Mouse (Mus musculus) midbrain, embryonic 11.5 days (tissue): ENCODE measurements at regions not wholly inside any gene's neighbourhood (a gene's known extent, or its start where the extent isn't known, plus 50 kb on each side); places are given as distances from the start of the nearest gene placed in this dataset.
A peak's percentile ranks its signal among the peaks of the same experiment; 100 is the strongest.

Source experiments
- ATAC-seq: fragments of 200-750 bp; cut with Nextera tagmentation; 2 replicates; pipeline ENCODE4 v1.8.0; 2017; ENCODE audit warnings: moderate TSS enrichment, moderate library complexity; ENCODE audit not compliant: low FRiP score
- DNase-seq: peaks from one replicate; pipeline ENCODE4 v3.0.0; 2015; ENCODE audit warnings: low spot score; ENCODE audit errors: missing footprints
- H3K27ac ChIP-seq: fragments of 300-500 bp; sonication (generic); 2 replicates; pipeline ENCODE4 v1.5.1; 2014; ENCODE audit warnings: low read depth, low read length
- H3K27me3 ChIP-seq: fragments of 300-500 bp; sonication (generic); 2 replicates; pipeline ENCODE4 v1.6.1; 2014; ENCODE audit warnings: mild to moderate bottlenecking, low read length, moderate library complexity, mixed read lengths; ENCODE audit not compliant: control insufficient read depth, insufficient read depth
- H3K36me3 ChIP-seq: fragments of 300-500 bp; sonication (generic); 2 replicates; pipeline ENCODE4 v1.6.1; 2014; ENCODE audit warnings: mild to moderate bottlenecking, low read length, moderate library complexity, mixed read lengths; ENCODE audit not compliant: control insufficient read depth, insufficient read depth
- H3K4me1 ChIP-seq: fragments of 300-500 bp; sonication (generic); 2 replicates; pipeline ENCODE4 v1.6.1; 2014; ENCODE audit warnings: low read length; ENCODE audit not compliant: control insufficient read depth, insufficient read depth
- H3K4me2 ChIP-seq: fragments of 300-500 bp; sonication (generic); 2 replicates; pipeline ENCODE4 v1.6.1; 2014; ENCODE audit warnings: mild to moderate bottlenecking, moderate library complexity
- H3K4me3 ChIP-seq: fragments of 300-500 bp; sonication (generic); 2 replicates; pipeline ENCODE4 v1.5.1; 2014; ENCODE audit warnings: low read depth, low read length
- H3K9ac ChIP-seq: fragments of 300-500 bp; sonication (generic); 2 replicates; pipeline ENCODE4 v1.6.1; 2014; ENCODE audit warnings: low read length
- H3K9me3 ChIP-seq: fragments of 300-500 bp; sonication (generic); 2 replicates; pipeline ENCODE4 v1.6.1; 2016; ENCODE audit warnings: low read length; ENCODE audit not compliant: control insufficient read depth
- WGBS: fragments of 180-500 bp; shearing (Covaris S2); extraction: QIAGEN DNeasy Blood & Tissue Kit; methylation state at CpG from one replicate; pipeline ENCODE4 v1.1.7; 2014; 5-methylcytosine and 5-hydroxymethylcytosine counted together

DNA sequence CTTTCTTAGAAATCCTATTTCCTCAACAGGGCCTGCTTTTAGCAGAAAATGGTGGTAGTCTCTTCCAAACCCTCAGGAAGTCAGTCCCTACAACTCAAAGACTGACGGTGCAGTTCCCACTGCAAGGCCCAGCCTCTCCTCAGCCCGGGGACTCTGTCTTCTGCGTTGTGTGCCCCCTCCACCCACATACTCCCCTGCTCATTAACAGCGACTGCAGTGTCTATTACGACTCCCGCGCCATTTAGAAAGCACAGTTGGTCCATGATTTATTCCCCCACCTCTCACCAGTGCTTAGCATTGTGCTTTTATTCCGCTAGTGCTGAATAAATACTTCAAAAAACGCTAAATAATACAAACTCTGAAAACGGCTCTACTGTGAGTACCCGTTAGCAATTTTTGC is 230.9 kb upstream of the Hes1 start:
- Histone ChIP-seq H3K27ac (no peak overlapping the region), H3K4me1 (peaks cover 20% of the 10 kb centered on the region), H3K27me3 (peaks cover 17% of the 10 kb centered on the region; the same call in 1 of the 2 replicates), H3K4me2 (no peak overlapping the region), H3K36me3 (no peaks in the 10 kb centered on the region), H3K9me3 (no peaks in the 10 kb centered on the region), H3K9ac (no peak overlapping the region), H3K4me3 (no peak overlapping the region)
- no peak for DNase-seq
- ATAC-seq = no peak
- 84% methylated on average over 11 of the region's 11 CpGs for WGBS

GRCm38 (mm10) chr16:29833875-29834274 is 230.3 kb upstream of the Hes1 start:
- Histone ChIP-seq H3K9ac (no peak overlapping the region), H3K4me3 (no peak overlapping the region), H3K4me2 (no peak overlapping the region), H3K4me1 (peaks cover 20% of the 10 kb centered on the region), H3K9me3 (no peaks in the 10 kb centered on the region), H3K27ac (no peak overlapping the region), H3K27me3 (peaks cover 20% of the 10 kb centered on the region; the same call in 1 of the 2 replicates), H3K36me3 (no peaks in the 10 kb centered on the region)
- WGBS = 66% methylated on average over 6 of the region's 6 CpGs
- DNase-seq (no peak), ATAC-seq (no peak)

GRCm38 (mm10) chr16:29834669-29835068 is 229.5 kb upstream of the Hes1 start:
- no peaks in the 10 kb centered on the region for H3K36me3 ChIP-seq
- 33% methylated on average over 6 of the region's 6 CpGs for WGBS
- peaks cover 23% of the 10 kb centered on the region for H3K27me3 ChIP-seq
- H3K9ac ChIP-seq = no peak overlapping the region
- no peaks in the 10 kb centered on the region for H3K9me3 ChIP-seq
- H3K27ac ChIP-seq = no peak overlapping the region
- no peak overlapping the region for H3K4me2 ChIP-seq
- H3K4me3 ChIP-seq = no peak overlapping the region
- DNase-seq = no peak
- peaks cover 20% of the 10 kb centered on the region for H3K4me1 ChIP-seq
- no peak for ATAC-seq

DNA sequence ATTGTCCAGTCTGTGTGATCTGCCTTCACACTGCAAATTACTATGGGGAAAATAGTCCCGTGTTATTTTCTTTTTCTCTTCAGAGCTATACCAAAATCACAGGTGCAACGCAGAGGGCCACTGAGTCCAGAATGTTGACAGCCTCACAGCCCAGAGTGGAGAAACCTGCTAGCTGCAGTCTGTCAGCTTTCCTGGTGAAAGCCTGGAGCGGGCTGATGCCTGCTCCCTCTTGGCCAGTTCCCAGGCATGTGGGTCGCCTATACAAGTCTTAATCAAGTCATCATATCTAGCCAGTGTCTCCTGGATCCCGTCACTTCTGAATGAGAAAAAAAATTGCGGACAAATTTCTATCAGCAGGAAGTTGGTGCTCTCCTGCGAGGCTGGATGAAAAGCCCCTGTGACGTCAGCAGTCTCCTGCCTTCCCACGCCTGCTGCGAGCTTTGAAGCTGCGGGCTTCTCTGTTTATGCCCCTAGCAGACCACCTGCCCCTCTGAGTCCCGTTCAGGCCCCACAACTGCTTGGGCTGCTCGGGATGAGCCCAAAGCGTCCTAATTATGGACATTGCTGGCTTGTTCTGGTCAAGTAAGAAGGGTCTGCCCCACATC is 227.1 kb upstream of the Hes1 start:
- Histone ChIP-seq H3K36me3 (no peaks in the 10 kb centered on the region), H3K4me2 (peak overlapping the region; percentile 52), H3K4me3 (peak overlapping the region; percentile 17), H3K27me3 (peaks cover 44% of the 10 kb centered on the region), H3K9me3 (no peaks in the 10 kb centered on the region), H3K27ac (no peak overlapping the region), H3K9ac (peak overlapping the region; percentile 36; the same call in 1 of the 2 replicates), H3K4me1 (peaks cover 20% of the 10 kb centered on the region)
- 8% methylated on average over 14 of the region's 14 CpGs for WGBS
- ATAC-seq (peak; percentile 75), DNase-seq (peak; percentile 94)

GRCm38 (mm10) chr16:29837874-29838273 is 226.3 kb upstream of the Hes1 start:
- Histone ChIP-seq H3K9ac (no peak overlapping the region), H3K27me3 (peaks cover 51% of the 10 kb centered on the region), H3K9me3 (no peaks in the 10 kb centered on the region), H3K36me3 (no peaks in the 10 kb centered on the region), H3K4me2 (peak overlapping the region; percentile 52), H3K27ac (no peak overlapping the region), H3K4me1 (peaks cover 20% of the 10 kb centered on the region), H3K4me3 (no peak overlapping the region)
- ATAC-seq (no peak; the same call in 1 of the 2 replicates), DNase-seq (peak; percentile 90)
- WGBS = 21% methylated on average over 5 of the region's 5 CpGs

DNA sequence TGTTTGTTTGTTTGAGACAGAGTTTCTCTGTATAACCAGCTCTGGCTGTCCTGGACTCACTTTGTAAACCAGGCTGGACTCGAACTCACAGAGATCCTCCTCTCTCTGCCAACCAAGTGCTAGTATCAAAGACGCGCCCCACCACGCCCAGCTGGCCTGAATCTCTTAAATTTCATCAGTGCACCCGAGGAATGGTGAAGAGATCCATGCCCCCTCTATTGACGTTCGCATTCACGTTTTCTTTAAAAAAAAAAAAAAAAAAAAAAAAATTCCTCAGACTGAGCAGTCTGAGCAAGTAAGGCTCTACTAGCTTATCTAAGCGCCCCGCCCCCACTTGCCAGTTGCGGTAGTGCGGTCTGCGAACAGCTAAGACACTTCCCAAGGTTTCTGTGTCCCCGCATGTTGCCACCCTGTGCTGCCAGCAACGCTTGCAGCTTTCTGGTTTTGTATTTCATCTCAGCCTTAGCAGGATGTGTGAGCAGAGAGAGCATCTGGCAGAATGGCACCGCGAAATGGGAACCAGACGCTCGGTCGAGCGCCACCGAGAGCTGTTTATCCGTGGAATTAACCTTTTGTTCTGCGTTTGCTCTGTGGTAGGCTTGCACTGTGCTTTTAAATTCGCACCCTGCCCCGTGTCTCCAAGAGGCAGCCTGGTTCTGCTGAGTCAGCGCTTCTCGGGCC is 225.1 kb upstream of the Hes1 start:
- H3K27ac ChIP-seq = no peak overlapping the region
- peaks cover 58% of the 10 kb centered on the region for H3K27me3 ChIP-seq
- peak; percentile 47; the same call in 1 of the 2 replicates for ATAC-seq

GRCm38 (mm10) chr16:29839662-29840001 is 224.6 kb upstream of the Hes1 start:
- no peak overlapping the region for H3K9ac ChIP-seq
- DNase-seq (no peak), ATAC-seq (no peak)
- H3K4me2 ChIP-seq = peak overlapping the region; percentile 29
- peaks cover 15% of the 10 kb centered on the region for H3K4me1 ChIP-seq
- H3K4me3 ChIP-seq = no peak overlapping the region; the same call in 1 of the 2 replicates
- 16% methylated on average over 6 of the region's 6 CpGs for WGBS
- peaks cover 62% of the 10 kb centered on the region for H3K27me3 ChIP-seq
- no peaks in the 10 kb centered on the region for H3K36me3 ChIP-seq
- no peaks in the 10 kb centered on the region for H3K9me3 ChIP-seq
- H3K27ac ChIP-seq = no peak overlapping the region

More for the DNA sequence above, 225.1 kb upstream of the Hes1 start:
- 8% methylated on average over 28 of the region's 28 CpGs for WGBS
- H3K4me3 ChIP-seq = peak overlapping the region; percentile 1; the same call in 1 of the 2 replicates
- no peaks in the 10 kb centered on the region for H3K9me3 ChIP-seq
- peak overlapping the region; percentile 29 for H3K4me2 ChIP-seq
- no peak overlapping the region; the same call in 1 of the 2 replicates for H3K9ac ChIP-seq
- H3K36me3 ChIP-seq = no peaks in the 10 kb centered on the region
- peak; percentile 94 for DNase-seq
- H3K4me1 ChIP-seq = peaks cover 15% of the 10 kb centered on the region

DNA sequence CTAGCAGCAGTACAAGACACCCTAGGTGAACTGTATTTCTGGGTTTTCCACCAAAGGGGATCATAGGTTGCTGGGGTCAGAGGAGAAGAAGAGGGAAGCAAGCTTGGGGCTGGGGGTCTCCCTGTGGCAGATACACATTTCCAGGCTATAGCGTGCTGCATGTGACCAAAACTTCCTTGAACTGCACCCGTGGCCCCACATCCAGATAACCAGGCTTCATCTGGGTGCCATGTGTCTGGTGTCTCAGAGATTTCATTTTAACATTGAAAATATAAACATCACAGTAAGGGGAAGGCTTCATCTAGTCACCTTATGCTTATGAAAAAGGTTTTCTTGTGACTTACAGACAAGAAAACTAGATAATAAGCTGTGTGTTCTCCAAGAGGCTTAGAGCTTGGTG is 223.8 kb upstream of the Hes1 start:
- no peak overlapping the region for H3K9ac ChIP-seq
- H3K27ac ChIP-seq = no peak overlapping the region
- ATAC-seq = no peak
- H3K27me3 ChIP-seq = peaks cover 63% of the 10 kb centered on the region
- 78% methylated on average over 2 of the region's 2 CpGs for WGBS
- peaks cover 17% of the 10 kb centered on the region for H3K4me1 ChIP-seq
- DNase-seq = no peak
- H3K9me3 ChIP-seq = no peaks in the 10 kb centered on the region
- H3K4me2 ChIP-seq = no peak overlapping the region
- no peaks in the 10 kb centered on the region for H3K36me3 ChIP-seq
- no peak overlapping the region for H3K4me3 ChIP-seq

DNA sequence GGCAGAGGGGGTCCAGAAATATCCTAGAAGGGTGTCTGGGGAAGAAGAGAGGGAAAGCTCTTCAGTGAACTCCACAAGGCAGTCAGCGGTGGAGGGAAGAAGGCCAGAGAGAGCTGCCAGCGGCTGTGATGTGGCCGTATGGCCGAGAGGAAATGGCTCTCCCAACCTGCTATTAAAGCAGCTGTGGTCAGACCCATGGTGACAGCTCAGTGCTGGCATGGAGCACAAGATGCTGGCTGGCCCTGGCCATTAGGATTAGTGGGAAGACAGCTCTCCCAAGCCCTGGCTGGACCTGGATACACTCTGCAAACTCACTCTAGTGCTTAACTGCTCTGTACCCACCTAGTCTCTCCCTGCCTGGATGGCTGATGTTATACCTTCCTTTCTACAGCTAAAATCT is 223.1 kb upstream of the Hes1 start:
- Histone ChIP-seq H3K27me3 (peaks cover 61% of the 10 kb centered on the region), H3K4me3 (no peak overlapping the region), H3K4me1 (peaks cover 17% of the 10 kb centered on the region), H3K4me2 (no peak overlapping the region), H3K36me3 (no peaks in the 10 kb centered on the region), H3K9me3 (no peaks in the 10 kb centered on the region), H3K27ac (no peak overlapping the region), H3K9ac (no peak overlapping the region)
- WGBS = 71% methylated on average over 4 of the region's 4 CpGs
- ATAC-seq (no peak), DNase-seq (no peak)
